Mouse (Mus musculus) heart, adult 18-20 months (tissue): Measurements from ENCODE around the gene Ctdnep1. TPM values are rescaled to one million over a fixed set of nuclear protein-coding genes. Genes with fewer than 3 reads are reported as not detected.

Experiments used
- DNase-seq, 2 experiments: peaks; one replicate each; pipeline ENCODE4 v3.0.0; 2021 to 2022; ENCODE audit warnings: mixed read lengths in 1 of 2
- long read RNA-seq, 2 experiments: library from polyadenylated mRNA; stranded (forward); transcript quantifications; one replicate each; pipeline ENCODE4 v2.0.0; 2021
- total RNA-seq, 2 experiments: library from RNA; stranded (reverse); gene quantifications; 2 replicates each; pipeline ENCODE4 v1.2.3; 2021

Gene Ctdnep1
- 100 to 1,000 TPM; 130 to 144 TPM for total RNA-seq
- long read RNA-seq, experiment 1, transcript Ctdnep1-201 (8 exons, 1,627 nt): major isoform, 8 of 17 reads
- long read RNA-seq, experiment 1, partial matches to known transcripts: 1 of 17 reads
- long read RNA-seq, experiment 1, other reads (novel, unspliced or antisense): 8 of 17 reads
- long read RNA-seq, experiment 2, transcript Ctdnep1-201 (8 exons, 1,627 nt): major isoform, 7 of 20 reads
- long read RNA-seq, experiment 2, partial matches to known transcripts: 2 of 20 reads
- long read RNA-seq, experiment 2, other reads (novel, unspliced or antisense): 11 of 20 reads

DNA sequence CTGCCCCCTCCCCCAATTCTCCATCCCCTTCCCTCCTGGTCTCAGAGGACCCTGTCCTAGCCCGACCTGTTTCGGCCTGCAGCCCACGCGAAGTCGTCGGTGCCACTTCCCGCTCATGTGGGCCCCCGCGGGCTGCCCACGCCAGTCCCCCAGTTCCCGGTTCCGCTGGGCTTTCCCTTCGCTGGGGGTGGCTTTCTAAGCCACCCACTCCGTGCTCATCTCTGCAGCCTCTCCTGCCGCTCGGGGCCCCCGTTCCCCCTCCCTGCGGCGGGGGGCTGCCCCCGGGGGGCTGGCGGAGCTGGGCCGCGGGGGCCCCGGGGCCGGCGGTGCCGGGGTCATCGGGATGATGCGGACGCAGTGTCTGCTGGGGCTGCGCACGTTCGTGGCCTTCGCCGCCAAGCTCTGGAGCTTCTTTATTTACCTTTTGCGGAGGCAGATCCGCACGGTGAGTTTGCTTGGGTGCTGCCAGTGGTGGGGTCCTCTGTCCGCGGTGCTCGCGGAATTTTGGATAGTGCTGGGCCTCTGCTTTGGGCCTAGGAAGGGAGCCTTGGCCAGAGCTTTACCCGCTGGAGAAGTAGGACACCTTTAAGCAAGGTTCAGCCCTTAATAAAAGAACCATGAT, at the start of gene Ctdnep1:
Ctdnep1 (plus strand) TSS at position 16 of the 622 bp plus-strand sequence.
- DNase-seq: no peak

DNA sequence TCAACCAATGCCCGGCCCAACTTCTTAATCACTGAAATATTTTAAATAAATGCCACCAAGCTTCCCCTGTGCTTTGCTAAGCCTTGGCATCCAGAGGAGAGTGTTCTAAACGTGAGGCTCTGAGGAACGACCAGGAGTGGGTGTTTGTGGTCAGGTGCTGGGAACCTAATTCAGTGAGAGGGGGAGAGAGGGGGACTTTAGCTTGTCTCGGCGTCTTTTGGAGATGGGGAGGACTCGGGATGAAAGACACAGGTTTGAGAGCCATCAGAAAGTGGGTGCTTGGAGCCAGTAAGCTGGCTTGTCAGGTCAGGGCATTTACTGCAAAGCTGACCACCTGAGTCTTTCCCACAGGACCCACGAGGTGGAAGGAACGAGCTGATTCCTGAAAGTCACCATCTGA, 49.2 kb upstream of the Ctdnep1 start:
- no peak for DNase-seq

DNA sequence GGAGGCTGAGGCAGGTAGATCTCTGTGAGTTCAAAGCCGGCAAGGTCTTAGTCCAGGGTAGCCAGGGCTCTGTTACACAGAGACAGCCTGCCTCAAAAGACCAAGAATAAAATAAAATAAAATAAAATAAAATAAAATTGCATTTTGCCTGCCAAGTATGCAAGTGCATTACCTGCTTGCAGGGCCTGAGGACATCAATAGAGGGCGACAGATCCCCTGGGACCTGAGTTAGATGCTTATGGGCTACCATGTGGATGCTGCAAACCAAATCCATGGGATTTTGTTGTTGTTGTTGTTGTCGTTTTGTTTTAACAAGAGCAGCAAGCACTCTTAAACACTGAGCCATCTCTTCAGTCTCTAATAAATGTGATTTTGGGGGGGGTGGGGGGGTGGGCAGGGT, 48.7 kb upstream of the Ctdnep1 start:
- no peak for DNase-seq

DNA sequence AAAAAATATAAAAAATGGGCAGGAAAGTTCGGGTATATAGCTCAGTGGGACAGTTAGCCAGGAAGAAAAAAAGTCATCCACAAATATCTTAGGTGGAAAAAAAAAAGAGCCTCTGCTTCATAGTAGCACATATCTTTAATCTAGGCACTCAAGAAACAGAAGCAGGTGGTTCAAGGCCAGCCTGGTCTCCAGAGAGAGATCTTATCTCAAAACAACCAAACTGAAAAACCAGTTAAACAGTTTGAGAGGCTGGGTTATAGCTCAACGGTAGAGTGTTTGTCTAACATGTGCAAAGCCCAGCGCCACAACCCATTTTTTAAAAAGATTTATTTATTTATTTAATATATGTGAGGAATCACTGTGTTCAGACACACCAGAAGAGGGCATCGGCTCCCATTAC, 47.9 kb upstream of the Ctdnep1 start:
- DNase-seq: no peak

DNA sequence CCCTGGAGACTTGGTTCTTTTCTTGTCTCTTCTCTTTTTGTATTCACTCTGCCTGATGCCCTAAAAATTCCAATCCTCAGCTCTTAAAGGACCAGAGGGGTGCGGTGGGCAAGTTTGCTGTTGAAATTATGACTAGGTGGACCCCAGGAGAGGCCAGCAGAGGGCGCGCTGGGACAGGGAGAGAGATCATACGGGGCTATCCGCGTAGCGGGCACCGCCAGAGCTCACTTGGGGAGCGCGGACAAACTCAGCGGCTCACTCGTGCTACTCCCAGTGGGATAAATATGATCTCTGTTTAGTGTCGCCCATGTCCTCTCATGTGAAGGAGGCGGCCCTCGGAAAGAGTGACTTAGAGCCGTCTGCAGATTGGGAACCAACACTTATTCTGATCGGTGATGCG, 46.8 kb upstream of the Ctdnep1 start:
- peak; percentile 91 to 99 for DNase-seq

DNA sequence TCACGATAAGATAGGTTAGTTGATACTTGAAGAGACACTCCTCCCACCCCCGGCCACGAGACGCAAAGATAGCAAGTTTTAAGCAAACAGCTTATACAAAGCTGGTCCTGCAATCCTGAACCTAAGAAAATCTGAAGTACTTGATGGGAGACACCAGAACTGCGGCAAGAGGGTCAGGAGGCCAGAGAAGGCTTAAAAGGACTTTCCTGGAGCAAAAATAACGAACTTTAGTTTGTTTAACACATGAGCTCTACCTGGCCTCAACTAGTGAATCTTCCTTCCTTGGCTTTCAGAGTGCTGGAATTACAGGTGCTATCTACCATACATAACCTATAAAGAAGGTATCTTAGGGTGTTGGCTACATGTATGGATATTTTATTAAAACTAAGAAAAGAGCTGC, 46.3 kb upstream of the Ctdnep1 start:
- no peak for DNase-seq

DNA sequence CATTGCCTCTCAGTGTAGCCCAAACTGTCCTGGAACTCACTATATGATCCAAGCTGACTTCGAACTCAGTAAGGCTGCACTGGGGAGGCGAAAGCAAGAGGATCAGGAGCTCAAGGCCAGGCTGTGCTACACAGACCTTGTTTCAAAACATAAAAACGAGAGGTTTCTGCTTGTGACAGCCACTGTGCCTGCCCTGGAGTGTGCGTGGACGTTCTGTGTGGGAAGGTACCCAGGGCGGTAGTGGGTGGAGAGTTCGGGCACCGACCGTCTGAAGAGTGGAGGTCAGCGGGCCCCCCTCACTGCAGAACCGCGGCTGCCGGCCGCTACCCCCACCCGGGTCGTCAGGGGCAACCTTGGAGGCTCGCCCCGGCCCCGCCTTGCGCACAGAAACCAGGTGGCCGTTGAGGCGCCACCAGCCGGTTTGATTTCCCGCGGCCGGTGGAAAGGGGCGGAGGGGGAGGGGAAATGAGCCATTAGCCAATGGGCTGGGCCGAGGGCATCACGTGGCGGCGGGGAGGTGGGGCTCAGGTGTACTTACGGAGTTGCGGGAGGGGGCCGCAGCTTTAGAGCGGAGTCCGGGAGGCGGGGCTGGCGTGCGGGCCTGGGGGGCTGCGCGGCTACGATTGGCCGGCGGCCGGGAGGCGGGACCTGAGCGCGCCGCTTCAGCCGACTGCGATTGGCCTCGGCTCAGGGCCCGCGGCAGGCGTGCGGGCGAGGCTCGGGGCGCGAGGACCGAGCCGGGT, 45.6 kb upstream of the Ctdnep1 start, which contains the start of gene Ybx2:
Ybx2 (plus strand) TSS at position 660 of the 743 bp plus-strand sequence.
- peak; percentile 89 to 91 for DNase-seq

DNA sequence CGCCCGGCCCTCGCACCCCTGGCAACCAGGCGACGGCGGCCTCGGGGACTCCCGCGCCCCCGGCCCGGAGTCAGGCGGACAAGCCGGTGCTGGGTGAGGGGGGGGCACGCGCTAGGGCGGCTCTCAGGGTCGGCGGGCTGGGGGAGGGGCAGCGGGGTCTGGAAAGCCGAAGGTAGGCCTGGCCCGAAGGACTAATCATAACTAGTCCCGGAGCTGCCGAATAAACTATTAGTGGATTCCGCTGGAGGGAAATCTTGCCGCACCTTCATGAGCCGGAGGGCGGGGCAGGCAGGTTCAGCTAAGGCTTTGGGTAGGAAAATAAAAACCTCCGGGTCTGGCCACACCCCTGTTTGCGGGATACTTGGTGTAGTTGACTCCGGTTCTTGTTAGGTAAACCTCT, 44.8 kb upstream of the Ctdnep1 start:
- no peak for DNase-seq

DNA sequence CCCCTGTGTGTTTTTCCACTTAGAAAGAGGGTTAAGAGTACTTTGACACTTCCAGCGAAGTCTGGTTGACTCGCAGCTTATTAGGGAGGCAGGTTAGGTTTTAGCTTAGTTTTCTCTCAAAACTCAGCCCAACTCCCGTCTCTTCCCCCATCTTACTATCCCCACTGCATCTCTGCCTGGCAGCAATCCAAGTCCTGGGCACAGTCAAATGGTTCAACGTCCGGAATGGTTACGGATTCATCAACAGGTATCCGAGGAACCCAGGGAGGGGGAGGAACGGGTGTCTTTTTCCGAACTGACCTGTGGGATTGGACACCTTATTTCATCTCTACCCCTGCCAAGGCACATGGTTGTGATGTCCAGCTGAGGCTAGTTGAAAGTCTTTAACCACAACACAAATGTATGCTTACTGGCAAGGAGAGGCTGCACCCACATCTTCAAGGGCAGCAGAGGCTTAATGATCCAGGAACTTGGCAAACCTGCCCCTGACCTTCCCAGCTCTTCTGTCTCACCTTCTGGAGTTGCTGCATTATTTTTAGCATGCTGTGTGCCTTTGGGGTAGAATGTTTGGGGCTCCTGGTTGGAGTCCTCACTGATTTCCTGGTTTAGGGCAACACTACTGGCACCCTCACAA, 44.1 kb upstream of the Ctdnep1 start:
- peak in 1 of 2 experiments; percentile 60 for DNase-seq

DNA sequence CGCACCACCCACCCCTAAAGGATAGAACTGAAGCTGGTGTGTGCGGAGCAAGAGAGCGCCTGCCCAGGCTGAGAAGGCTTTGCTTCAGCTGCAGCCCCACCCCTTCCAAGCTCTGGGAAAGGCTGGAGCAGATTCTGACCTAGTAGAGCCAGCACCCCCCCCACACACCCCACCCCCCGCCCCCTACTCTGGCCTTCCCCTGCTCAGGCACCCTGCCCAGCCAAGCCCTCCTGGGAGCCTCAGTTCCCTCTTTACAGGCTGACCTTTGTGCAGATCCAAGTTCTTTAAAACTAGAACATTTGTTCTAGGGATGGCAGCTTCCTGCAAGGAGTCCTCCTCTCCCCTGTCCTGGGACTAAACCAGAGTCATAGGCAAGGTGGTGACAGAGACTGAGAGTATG, 43.6 kb upstream of the Ctdnep1 start:
- peak; percentile 71 to 76 for DNase-seq

DNA sequence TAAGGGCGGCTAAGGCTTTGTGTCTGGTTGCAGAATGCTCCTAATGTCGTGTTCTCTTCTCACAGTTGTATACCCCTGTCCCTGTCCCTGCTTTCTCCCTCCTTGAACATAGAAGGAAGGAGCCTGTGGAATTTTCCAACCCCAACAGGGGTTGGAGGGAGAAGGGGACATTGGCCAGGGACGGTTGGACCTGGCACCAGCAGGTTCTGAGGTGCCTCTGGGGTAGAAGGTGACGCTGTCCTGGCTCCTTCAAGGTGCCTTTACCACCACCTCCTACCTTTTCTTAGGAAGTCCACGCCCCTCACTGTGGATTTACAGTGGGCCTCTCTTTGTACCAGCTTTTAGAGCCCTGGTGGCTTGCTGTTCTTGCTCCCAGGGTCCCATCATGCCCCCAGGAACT, 43.1 kb upstream of the Ctdnep1 start:
- no peak for DNase-seq

DNA sequence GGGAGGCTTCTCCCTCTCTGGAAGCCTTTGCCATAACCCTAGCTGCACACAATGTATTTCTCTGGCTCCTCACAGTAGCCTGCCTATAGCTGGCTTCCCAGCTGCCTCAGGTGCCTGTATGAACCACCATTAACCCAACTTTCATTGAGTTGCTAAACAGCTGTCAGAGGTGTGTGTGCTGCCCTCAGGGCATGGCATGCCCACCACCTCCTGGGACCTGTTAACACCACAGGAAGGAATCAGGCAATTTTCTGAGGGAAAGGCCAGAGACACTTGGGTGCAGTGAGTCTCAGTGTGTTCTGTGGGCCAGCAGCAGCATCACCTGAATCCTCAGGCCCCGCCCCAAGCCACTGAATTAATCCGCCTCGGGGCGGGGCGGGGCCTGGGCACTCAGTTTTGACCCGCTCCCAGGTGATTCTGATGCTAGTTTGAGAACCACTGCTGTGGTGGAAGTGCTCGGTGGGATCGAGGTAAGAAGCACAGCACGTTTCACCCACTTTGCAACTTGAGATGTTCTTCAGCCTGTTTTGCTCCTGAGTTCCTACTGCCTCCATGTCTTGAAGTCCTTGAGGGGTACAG, 42.5 kb upstream of the Ctdnep1 start:
- no peak for DNase-seq

DNA sequence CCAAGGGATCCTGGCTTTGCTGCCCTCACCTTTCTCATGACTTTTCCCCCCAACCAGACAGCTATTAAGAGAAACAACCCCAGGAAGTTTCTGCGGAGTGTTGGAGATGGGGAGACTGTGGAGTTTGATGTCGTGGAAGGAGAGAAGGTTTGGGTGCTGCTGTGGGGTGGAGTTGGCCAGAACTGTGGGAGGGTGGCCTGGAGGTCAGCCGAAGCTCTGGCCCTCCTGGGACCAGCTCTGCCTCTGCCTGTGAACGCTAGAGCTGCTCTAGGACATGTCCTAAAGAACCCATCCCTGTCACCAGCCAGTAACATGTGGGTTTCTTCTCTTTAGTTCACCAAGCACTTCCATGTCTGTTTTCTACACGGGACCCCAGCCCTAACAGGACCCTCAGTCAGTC, 41.8 kb upstream of the Ctdnep1 start:
- DNase-seq: peak; percentile 31 to 33

DNA sequence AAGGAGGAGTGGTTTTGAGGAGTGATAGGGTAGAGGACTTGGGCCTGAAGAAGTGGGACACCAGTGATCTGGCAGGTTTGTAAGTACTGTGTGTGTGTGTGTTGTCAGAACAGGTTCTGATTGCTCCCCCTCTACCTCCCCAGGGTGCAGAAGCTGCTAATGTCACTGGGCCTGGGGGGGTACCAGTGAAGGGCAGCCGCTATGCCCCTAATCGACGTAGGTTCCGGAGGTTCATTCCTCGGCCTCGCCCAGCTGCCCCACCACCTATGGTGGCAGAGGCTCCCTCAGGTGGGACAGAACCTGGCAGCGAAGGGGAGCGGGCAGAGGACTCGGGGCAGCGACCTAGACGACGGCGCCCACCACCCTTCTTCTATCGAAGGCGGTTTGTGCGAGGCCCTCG, 41.2 kb upstream of the Ctdnep1 start:
- DNase-seq: no peak

DNA sequence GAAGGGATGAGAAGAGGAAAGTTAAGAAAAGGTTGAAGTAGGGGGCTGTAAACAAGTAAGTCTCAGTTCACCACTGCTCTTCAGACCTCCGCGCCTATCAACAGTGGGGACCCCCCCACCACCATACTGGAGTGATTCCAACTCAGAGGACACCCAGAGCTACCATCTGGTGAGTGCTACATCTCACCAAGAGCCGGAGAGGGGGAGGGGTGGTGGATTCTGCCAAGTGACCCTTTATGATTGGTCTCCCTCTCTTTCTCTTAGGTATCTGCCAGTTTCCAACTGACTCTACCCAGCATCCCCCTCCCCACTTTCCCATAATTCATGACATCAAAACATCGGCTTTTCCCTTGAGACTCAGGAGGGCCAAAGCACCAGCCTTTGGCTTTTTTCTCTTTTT, 40.0 kb upstream of the Ctdnep1 start:
- DNase-seq: peak in 1 of 2 experiments; percentile 21

DNA sequence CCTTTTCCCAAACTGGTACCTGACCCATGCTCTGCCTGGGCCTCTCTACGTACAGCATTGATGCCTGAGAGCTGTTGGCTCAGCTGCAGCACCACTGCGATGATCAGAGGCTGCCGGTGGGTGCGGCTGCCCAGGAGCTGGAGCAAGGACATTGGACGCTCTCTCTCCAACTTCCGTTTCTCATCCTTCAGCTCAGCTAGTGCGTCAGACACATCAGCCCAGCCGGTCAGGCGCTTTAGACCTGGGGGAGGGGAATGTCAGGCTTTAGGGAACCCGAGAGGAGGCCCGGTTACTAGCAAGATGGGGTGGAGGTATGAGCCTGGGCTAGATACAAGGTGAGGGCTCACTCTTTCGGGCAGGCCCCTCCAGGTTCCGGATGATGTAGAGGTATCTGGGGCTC, 35.7 kb upstream of the Ctdnep1 start:
- DNase-seq: peak in 1 of 2 experiments; percentile 26

DNA sequence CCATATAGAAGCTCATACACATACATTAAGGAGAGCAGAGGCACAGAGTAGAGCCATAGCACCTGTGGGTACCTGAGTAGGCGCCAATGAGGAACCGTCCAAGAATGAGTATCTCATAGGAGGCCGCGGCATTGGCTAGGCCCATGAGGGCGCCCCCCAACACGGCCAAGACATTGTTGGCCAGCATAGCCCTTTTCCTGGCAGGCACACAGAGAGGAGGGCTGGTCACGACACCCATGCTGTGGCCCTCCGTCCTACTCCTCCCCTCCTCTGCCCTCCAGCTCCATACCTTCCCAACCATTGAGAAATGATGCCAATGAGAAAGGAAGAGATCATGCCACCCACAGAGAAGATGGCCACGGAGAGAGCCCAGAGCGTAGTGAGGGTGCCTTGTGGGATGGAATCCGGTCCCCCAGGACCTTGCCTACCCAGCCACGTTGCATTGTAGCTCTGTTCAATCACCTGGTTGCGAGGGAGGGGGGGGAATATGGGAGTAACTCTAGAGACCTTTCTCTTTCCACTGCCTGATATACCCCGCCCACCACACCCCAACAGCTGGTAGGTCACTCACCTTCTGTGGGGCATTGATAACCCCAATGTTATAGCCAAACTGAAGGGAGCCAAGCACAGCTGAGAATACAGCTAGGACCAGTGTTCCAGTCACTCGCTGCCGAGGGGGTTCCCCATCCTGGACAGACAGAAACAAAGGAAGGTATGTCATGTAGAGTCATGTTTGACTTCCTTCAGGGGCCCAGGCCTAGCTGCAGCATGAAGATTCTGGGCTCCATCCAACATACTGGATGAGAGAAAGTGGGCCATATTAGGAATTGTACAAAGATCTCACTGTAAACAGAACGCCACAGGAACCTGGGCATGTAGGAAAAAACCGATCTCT, 34.7 kb upstream of the Ctdnep1 start:
- DNase-seq: no peak

DNA sequence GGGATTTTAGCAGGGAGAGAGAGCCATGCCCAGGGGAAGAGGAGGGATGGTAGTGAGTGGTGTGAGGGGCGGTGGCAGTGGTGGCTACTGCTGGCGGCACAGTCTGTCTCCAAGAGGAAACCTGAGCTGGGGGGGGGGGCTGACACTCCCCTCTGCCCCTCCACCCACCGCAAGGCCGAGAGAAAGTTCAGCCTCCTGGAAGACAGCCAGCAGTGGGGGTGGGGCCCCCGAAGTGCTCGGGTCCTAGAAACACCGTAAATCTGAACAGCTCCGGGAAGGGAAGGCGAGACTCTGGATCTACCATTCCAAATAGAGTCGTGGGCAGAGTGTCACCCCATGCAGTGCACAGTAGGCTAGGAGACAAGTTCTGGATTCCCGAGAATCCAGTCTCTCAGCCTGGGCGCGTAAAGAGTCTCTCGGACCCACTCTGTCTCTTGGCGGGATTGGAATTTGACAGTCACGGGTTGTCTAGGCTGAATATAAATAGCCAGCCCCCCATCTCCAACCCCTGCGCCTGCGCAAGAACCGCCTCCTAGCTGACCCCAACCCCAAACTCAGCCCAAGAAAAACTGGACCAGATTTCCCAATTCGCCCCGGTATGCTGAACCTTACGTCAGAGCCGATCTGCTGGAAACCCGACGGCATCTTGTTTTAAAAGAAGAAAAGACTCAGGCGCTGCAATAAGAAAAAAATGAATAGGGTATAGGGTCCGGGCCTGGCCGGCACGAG, 33.5 kb upstream of the Ctdnep1 start:
- DNase-seq: peak; percentile 66 to 83

DNA sequence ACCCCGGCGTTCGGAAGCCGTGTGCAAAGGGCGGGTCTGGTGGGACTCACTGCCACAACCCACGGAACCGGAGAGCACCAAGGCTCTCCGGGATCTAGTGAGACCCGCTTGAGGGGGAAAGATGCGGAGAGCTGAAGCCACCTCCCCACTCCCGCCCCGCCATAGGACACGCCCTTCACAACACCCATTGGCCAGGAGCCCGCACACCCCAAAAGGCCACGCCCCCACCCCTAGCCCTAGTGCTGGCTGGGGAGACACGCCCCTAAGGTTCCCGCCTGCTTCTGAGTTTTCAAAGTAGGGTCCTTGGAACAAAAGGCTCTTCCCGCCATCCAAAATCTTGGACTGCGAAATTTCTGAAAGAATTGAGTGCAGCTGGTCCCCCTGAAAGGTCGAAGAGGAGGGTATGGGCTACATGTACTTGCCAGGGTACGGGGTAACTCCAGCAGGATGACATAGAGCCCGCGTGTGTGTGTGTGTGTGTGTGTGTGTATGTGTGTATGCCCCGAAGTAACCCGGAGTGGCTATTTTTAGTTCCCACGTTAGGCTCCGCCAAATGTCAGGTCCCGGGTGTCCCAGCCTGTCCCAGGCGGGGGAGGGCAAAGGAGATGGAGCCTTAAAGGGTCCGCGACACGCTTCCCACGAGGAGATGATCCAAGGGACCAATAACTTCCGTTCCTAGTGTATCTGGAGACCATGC, 32.7 kb upstream of the Ctdnep1 start, which contains the start of gene Slc2a4:
Slc2a4 (minus strand) TSS at position 123 of the 697 bp plus-strand sequence.
- peak; percentile 94 for DNase-seq

DNA sequence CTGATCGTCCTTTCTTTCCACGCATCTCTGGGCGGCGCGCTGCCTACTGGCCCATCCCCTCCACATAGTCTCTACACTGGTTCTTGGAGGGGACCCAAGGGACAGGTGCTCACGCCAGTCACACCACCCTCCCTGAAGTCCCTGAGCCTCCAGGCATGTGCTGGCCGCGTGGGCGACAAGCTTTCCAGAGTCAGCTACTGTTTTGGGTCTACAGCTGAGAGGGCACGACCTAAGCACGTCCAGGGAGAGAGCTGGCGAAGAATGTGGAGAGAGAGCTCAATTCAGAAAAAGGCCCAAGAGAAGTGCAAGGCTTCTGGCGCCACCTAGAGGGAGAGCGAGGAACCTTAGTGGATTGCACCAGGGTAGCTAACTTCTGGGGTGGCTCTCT, 32.2 kb upstream of the Ctdnep1 start:
- DNase-seq: peak; percentile 90 to 96
